Mouse (Mus musculus): ENCODE measurements around the gene Hunk. TPM values are rescaled to one million over a fixed set of nuclear protein-coding genes. Genes with fewer than 3 reads are reported as not detected.

Gene Hunk
- polyA plus RNA-seq, 1 experiment from 2014 or later = 1.9 TPM

GRCm38 (mm10) chr16:90394761-90395160 lies 8.9 kb downstream of the Hunk start:
- DNase-seq (ENCODE audit: low spot score) = no peak
- no peak overlapping the region for H3K4me2 ChIP-seq (replicated peaks; ENCODE audit: low read depth)
- 64% methylated on average over 4 of the region's 4 CpGs for WGBS

GRCm38 (mm10) chr16:90395996-90396556 lies 10.3 kb downstream of the Hunk start:
- Histone ChIP-seq H3K27me3 (ENCODE audit: control insufficient read depth, insufficient read depth, low read length) (no peaks in the 10 kb centered on the region), H3K4me3 (ENCODE audit: low read depth, low read length) (no peak overlapping the region), H3K36me3 (ENCODE audit: control insufficient read depth, insufficient read depth, low read length) (no peaks in the 10 kb centered on the region), H3K9me3 (ENCODE audit: control insufficient read depth, low read length) (no peaks in the 10 kb centered on the region), H3K9ac (ENCODE audit: low read length) (no peak overlapping the region), H3K4me2 (replicated peaks; ENCODE audit: low read depth) (no peak overlapping the region), H3K4me1 (replicated peaks; ENCODE audit: control insufficient read depth, insufficient read depth) (no peaks in the 10 kb centered on the region; the same call in 1 of the 2 replicates), H3K27ac (replicated peaks) (no peak overlapping the region)
- DNase-seq (ENCODE audit: low spot score) = no peak
- no peak for ATAC-seq (ENCODE audit: low FRiP score, low TSS enrichment)
- WGBS = 74% methylated on average over 11 of the region's 11 CpGs
- TF ChIP-seq EP300 (optimal IDR thresholded peaks at IDR 0.05) (no peak), CTCF (IDR thresholded peaks at IDR 0.05; ENCODE audit: low read depth) (no peak)

More at GRCm38 (mm10) chr16:90394761-90395160, 8.9 kb downstream of the Hunk start:
- Histone ChIP-seq H3K9me3 (ENCODE audit: control insufficient read depth, low read length) (no peaks in the 10 kb centered on the region), H3K4me3 (ENCODE audit: low read depth, low read length) (no peak overlapping the region), H3K4me1 (replicated peaks; ENCODE audit: control insufficient read depth, insufficient read depth) (no peaks in the 10 kb centered on the region), H3K36me3 (ENCODE audit: control insufficient read depth, insufficient read depth, low read length) (no peaks in the 10 kb centered on the region), H3K27ac (replicated peaks) (no peak overlapping the region), H3K27me3 (ENCODE audit: control insufficient read depth, insufficient read depth, low read length) (no peaks in the 10 kb centered on the region), H3K9ac (ENCODE audit: low read length) (no peak overlapping the region)
- no peak for TF ChIP-seq CTCF (IDR thresholded peaks at IDR 0.05; ENCODE audit: low read depth)
- no peak for TF ChIP-seq EP300 (optimal IDR thresholded peaks at IDR 0.05)
- ATAC-seq (ENCODE audit: low FRiP score, low TSS enrichment) = no peak

- Histone ChIP-seq H3K36me3 (ENCODE audit: control insufficient read depth, insufficient read depth, low read length) (no peaks in the 10 kb centered on the region), H3K4me1 (replicated peaks; ENCODE audit: control insufficient read depth, insufficient read depth) (no peaks in the 10 kb centered on the region; the same call in 1 of the 2 replicates), H3K9me3 (ENCODE audit: control insufficient read depth, low read length) (no peaks in the 10 kb centered on the region), H3K4me3 (ENCODE audit: low read depth, low read length) (no peak overlapping the region), H3K9ac (ENCODE audit: low read length) (no peak overlapping the region), H3K27ac (replicated peaks) (no peak overlapping the region), H3K27me3 (ENCODE audit: control insufficient read depth, insufficient read depth, low read length) (no peaks in the 10 kb centered on the region), H3K4me2 (replicated peaks; ENCODE audit: low read depth) (no peak overlapping the region)
- DNase-seq (ENCODE audit: low spot score) (no peak), ATAC-seq (ENCODE audit: low FRiP score, low TSS enrichment) (no peak)
- WGBS = 39% methylated on average over 2 of the region's 2 CpGs
- no peak for TF ChIP-seq EP300 (optimal IDR thresholded peaks at IDR 0.05)
- TF ChIP-seq CTCF (IDR thresholded peaks at IDR 0.05; ENCODE audit: low read depth) = no peak
These were observed 11.1 kb downstream of the Hunk start for GRCm38 (mm10) chr16:90396882-90397281.

- WGBS = 16% methylated on average over 6 of the region's 9 CpGs
- H3K9ac ChIP-seq (ENCODE audit: low read length) = no peak overlapping the region
- peak; percentile 57 for ATAC-seq (ENCODE audit: low FRiP score, low TSS enrichment)
These were observed 14.5 kb downstream of the Hunk start for GRCm38 (mm10) chr16:90400314-90400713.

GRCm38 (mm10) chr16:90400906-90401666 lies 15.3 kb downstream of the Hunk start:
- Histone ChIP-seq H3K36me3 (ENCODE audit: control insufficient read depth, insufficient read depth, low read length) (no peaks in the 10 kb centered on the region), H3K4me2 (replicated peaks; ENCODE audit: low read depth) (no peak overlapping the region), H3K27me3 (ENCODE audit: control insufficient read depth, insufficient read depth, low read length) (no peaks in the 10 kb centered on the region), H3K4me3 (ENCODE audit: low read depth, low read length) (no peak overlapping the region), H3K9ac (ENCODE audit: low read length) (no peak overlapping the region), H3K4me1 (replicated peaks; ENCODE audit: control insufficient read depth, insufficient read depth) (no peaks in the 10 kb centered on the region; the same call in 1 of the 2 replicates), H3K9me3 (ENCODE audit: control insufficient read depth, low read length) (no peaks in the 10 kb centered on the region), H3K27ac (replicated peaks) (peak overlapping the region; percentile 24; the same call in 1 of the 2 replicates)
- TF ChIP-seq EP300 (optimal IDR thresholded peaks at IDR 0.05) = no peak
- TF ChIP-seq CTCF (IDR thresholded peaks at IDR 0.05; ENCODE audit: low read depth) = no peak
- ATAC-seq (ENCODE audit: low FRiP score, low TSS enrichment) (no peak), DNase-seq (ENCODE audit: low spot score) (no peak)
- 35% methylated on average over 12 of the region's 12 CpGs for WGBS

More at GRCm38 (mm10) chr16:90400314-90400713, 14.5 kb downstream of the Hunk start:
- Histone ChIP-seq H3K27ac (replicated peaks) (peak overlapping the region; percentile 24; the same call in 1 of the 2 replicates), H3K9me3 (ENCODE audit: control insufficient read depth, low read length) (no peaks in the 10 kb centered on the region), H3K4me2 (replicated peaks; ENCODE audit: low read depth) (no peak overlapping the region), H3K4me3 (ENCODE audit: low read depth, low read length) (no peak overlapping the region), H3K36me3 (ENCODE audit: control insufficient read depth, insufficient read depth, low read length) (no peaks in the 10 kb centered on the region), H3K27me3 (ENCODE audit: control insufficient read depth, insufficient read depth, low read length) (no peaks in the 10 kb centered on the region), H3K4me1 (replicated peaks; ENCODE audit: control insufficient read depth, insufficient read depth) (no peaks in the 10 kb centered on the region; the same call in 1 of the 2 replicates)
- no peak for TF ChIP-seq EP300 (optimal IDR thresholded peaks at IDR 0.05)
- no peak for TF ChIP-seq CTCF (IDR thresholded peaks at IDR 0.05; ENCODE audit: low read depth)
- peak; percentile 46 for DNase-seq (ENCODE audit: low spot score)

- no peak for DNase-seq (ENCODE audit: low spot score)
- Histone ChIP-seq H3K36me3 (ENCODE audit: control insufficient read depth, insufficient read depth, low read length) (no peaks in the 10 kb centered on the region), H3K4me1 (replicated peaks; ENCODE audit: control insufficient read depth, insufficient read depth) (no peaks in the 10 kb centered on the region; the same call in 1 of the 2 replicates), H3K9ac (ENCODE audit: low read length) (no peak overlapping the region), H3K4me3 (ENCODE audit: low read depth, low read length) (no peak overlapping the region), H3K27me3 (ENCODE audit: control insufficient read depth, insufficient read depth, low read length) (no peaks in the 10 kb centered on the region), H3K9me3 (ENCODE audit: control insufficient read depth, low read length) (no peaks in the 10 kb centered on the region), H3K27ac (replicated peaks) (no peak overlapping the region), H3K4me2 (replicated peaks; ENCODE audit: low read depth) (no peak overlapping the region)
- no peak for ATAC-seq (ENCODE audit: low FRiP score, low TSS enrichment)
- TF ChIP-seq EP300 (optimal IDR thresholded peaks at IDR 0.05) (no peak), CTCF (IDR thresholded peaks at IDR 0.05; ENCODE audit: low read depth) (no peak)
- WGBS = 72% methylated on average over 7 of the region's 7 CpGs
These were observed 16.5 kb downstream of the Hunk start for GRCm38 (mm10) chr16:90402292-90402691.

All from stomach, postnatal 0 days (tissue).